Mouse (Mus musculus) Patski (cell line): ENCODE data around the gene Celf1. TPM values are rescaled to one million over a fixed set of nuclear protein-coding genes. Genes with fewer than 3 reads are reported as not detected.

ENCODE experiments used
- ATAC-seq: fragments of 100-300 bp; one replicate; pipeline ENCODE4 v1.8.0; 2021
- CTCF ChIA-PET: fragments of 350-600 bp; sonication (Branson Sonifier 250); formaldehyde crosslinking; loops from one replicate; lab custom pipeline; 2022; ENCODE audit warnings: inconsistent platforms; lab: Charles Lee
- POLR2A ChIA-PET: fragments of 350-600 bp; sonication (Branson Sonifier 250); formaldehyde crosslinking; loops from one replicate; lab custom pipeline; 2022; ENCODE audit warnings: antibody characterized with exemption, inconsistent platforms; lab: Charles Lee
- DNase-seq: peaks from one replicate; pipeline ENCODE4 v3.0.0-alpha.2; 2011; ENCODE audit warnings: low read depth, low spot score
- H3K27me3 ChIP-seq: fragments of 371-371 bp; one replicate; pipeline ENCODE4 v1.5.1; 2021
- CTCF ChIP-seq: fragments of 100-300 bp; IDR thresholded peaks from one replicate; pipeline ENCODE4 v1.5.1; 2021
- in situ Hi-C: fragments of 300-500 bp; cut with MboI; formaldehyde crosslinking; loops from 3 replicates; pipeline ENCODE4 v1.11.1; 2018; ENCODE audit warnings: low pct_unique_long_range_greater_than_20kb, mixed read lengths
- polyA plus RNA-seq: library from polyadenylated mRNA; unstranded; gene quantifications from one replicate; pipeline ENCODE4 v1.2.3, GENCODE M21; 2021

The Celf1 gene
- polyA plus RNA-seq, 1 experiment from 2014 or later, result 92.9 TPM

GRCm38 (mm10) chr2:91065544-91065943 is 125.4 kb downstream of the Celf1 start:
- ATAC-seq, result no peak
- POLR2A ChIA-PET, result interaction anchor here (0.6 kb wide), 1 partner anchor 38 kb away, joined by 7 read pairs; no protein-coding TSS in a partner anchor
- in situ Hi-C loops, result no loop called here
- TF ChIP-seq CTCF, result no peak
- no peaks in the 10 kb centered on the region for H3K27me3 ChIP-seq
- DNase-seq, result no peak
- CTCF ChIA-PET, result interaction anchor here (0.8 to 1.8 kb wide), 5 partner anchors 8 to 199 kb away, joined by 3 to 5 read pairs (median 4); partner anchors contain the start of gene Mybpc3

GRCm38 (mm10) chr2:91066455-91066854 is 126.3 kb downstream of the Celf1 start:
- ChIA-PET POLR2A (no interaction called here), CTCF (interaction anchor here (1.0 to 1.8 kb wide), 4 partner anchors 9 to 200 kb away, joined by 3 to 5 read pairs (median 4); no protein-coding TSS in a partner anchor)
- in situ Hi-C loops, result no loop called here

GRCm38 (mm10) chr2:91068162-91068871 is 128.1 kb downstream of the Celf1 start:
- in situ Hi-C loops, result no loop called here
- CTCF ChIA-PET, result interaction anchor here (1.6 to 2.9 kb wide), 2 partner anchors 27 to 202 kb away, joined by 3 to 10 read pairs; no protein-coding TSS in a partner anchor
- ATAC-seq (no peak), DNase-seq (no peak)
- POLR2A ChIA-PET, result interaction anchor here (0.6 to 2.0 kb wide), 4 partner anchors 8 to 202 kb away, joined by 3 to 11 read pairs (median 3); no protein-coding TSS in a partner anchor
- TF ChIP-seq CTCF, result no peak
- H3K27me3 ChIP-seq, result no peaks in the 10 kb centered on the region

More at GRCm38 (mm10) chr2:91066455-91066854, 126.3 kb downstream of the Celf1 start:
- H3K27me3 ChIP-seq, result no peaks in the 10 kb centered on the region
- TF ChIP-seq CTCF, result no peak
- DNase-seq (no peak), ATAC-seq (no peak)

- no peak for TF ChIP-seq CTCF
- DNase-seq (no peak), ATAC-seq (peak; percentile 28)
- in situ Hi-C loops, result no loop called here
- CTCF ChIA-PET, result interaction anchor here (1.6 to 2.9 kb wide), 2 partner anchors 27 to 202 kb away, joined by 3 to 10 read pairs; no protein-coding TSS in a partner anchor
- H3K27me3 ChIP-seq, result no peaks in the 10 kb centered on the region
- POLR2A ChIA-PET, result interaction anchor here (0.9 to 2.0 kb wide), 3 partner anchors 9 to 203 kb away, joined by 3 to 11 read pairs (median 3); no protein-coding TSS in a partner anchor
These were observed 128.6 kb downstream of the Celf1 start for GRCm38 (mm10) chr2:91068872-91069165.

Other genes starting within 250 kb of the Celf1 start
- gene Fnbp4, start 195.0 kb upstream of the Celf1 start, polyA plus RNA-seq, result 81.9 TPM
- not detected for gene Agbl2, start 157.7 kb upstream of the Celf1 start, polyA plus RNA-seq
- gene Mtch2, start 93.2 kb upstream of the Celf1 start, polyA plus RNA-seq, result 237 TPM
- gene C1qtnf4, start 54.5 kb upstream of the Celf1 start, polyA plus RNA-seq, result 0.04 TPM
- 33.0 TPM for gene Kbtbd4, start 35.6 kb upstream of the Celf1 start, polyA plus RNA-seq
- 216 TPM for gene Ndufs3, start 35.6 kb upstream of the Celf1 start, polyA plus RNA-seq
- gene Rapsn, start 95.2 kb downstream of the Celf1 start, polyA plus RNA-seq, result 1.2 TPM
- gene Psmc3, start 113.6 kb downstream of the Celf1 start, polyA plus RNA-seq, result 276 TPM
- gene Slc39a13, start 130.0 kb downstream of the Celf1 start, polyA plus RNA-seq, result 148 TPM
- 1.1 TPM for gene Spi1, start 142.0 kb downstream of the Celf1 start, polyA plus RNA-seq
- gene Mybpc3, start 177.8 kb downstream of the Celf1 start, polyA plus RNA-seq, result not detected
- gene Madd, start 243.5 kb downstream of the Celf1 start, polyA plus RNA-seq, result 12.8 TPM